Mouse (Mus musculus) brain, embryonic 18.5 days (tissue): Measurements from ENCODE around the gene Gpt2.

ENCODE experiments used
- DNase-seq: peaks from one replicate; pipeline ENCODE4 v3.0.0-alpha.2; 2012; ENCODE audit warnings: low read depth, low spot score

Gpt2 gene

GRCm38 (mm10) chr8:85526105-85526504 is 33.7 kb downstream of the Gpt2 start:
- DNase-seq: peak; percentile 10

- no peak for DNase-seq
Observed at GRCm38 (mm10) chr8:85528959-85529358, 36.6 kb downstream of the Gpt2 start.

GRCm38 (mm10) chr8:85530717-85531116 is 38.3 kb downstream of the Gpt2 start:
- no peak for DNase-seq

- no peak for DNase-seq
Observed at GRCm38 (mm10) chr8:85531471-85531870, 39.1 kb downstream of the Gpt2 start.

- DNase-seq: no peak
Observed at GRCm38 (mm10) chr8:85532843-85533242, 40.5 kb downstream of the Gpt2 start.

GRCm38 (mm10) chr8:85533434-85533833 is 41.1 kb downstream of the Gpt2 start:
- no peak for DNase-seq

GRCm38 (mm10) chr8:85534163-85534562 is 41.8 kb downstream of the Gpt2 start:
- DNase-seq: no peak

- no peak for DNase-seq
Observed at GRCm38 (mm10) chr8:85536332-85536731, 44.0 kb downstream of the Gpt2 start.

- no peak for DNase-seq
Observed at GRCm38 (mm10) chr8:85551934-85552333, 59.6 kb downstream of the Gpt2 start.

GRCm38 (mm10) chr8:85554391-85555180 is 62.2 kb downstream of the Gpt2 start:
- no peak for DNase-seq

GRCm38 (mm10) chr8:85555181-85556145 is 63.1 kb downstream of the Gpt2 start, which contains the start of gene Dnaja2:
Gene Dnaja2, minus strand, starts transcription at chr8:85555344.
- peak; percentile 71 for DNase-seq

- no peak for DNase-seq
Observed at GRCm38 (mm10) chr8:85556986-85557600, 64.7 kb downstream of the Gpt2 start.

- DNase-seq: no peak
Observed at GRCm38 (mm10) chr8:85557601-85557986, 65.2 kb downstream of the Gpt2 start.

GRCm38 (mm10) chr8:85559201-85559600 is 66.8 kb downstream of the Gpt2 start:
- DNase-seq: no peak

GRCm38 (mm10) chr8:85559966-85560365 is 67.6 kb downstream of the Gpt2 start:
- DNase-seq: no peak

GRCm38 (mm10) chr8:85563336-85563735 is 71.0 kb downstream of the Gpt2 start:
- no peak for DNase-seq

GRCm38 (mm10) chr8:85565186-85565585 is 72.8 kb downstream of the Gpt2 start:
- DNase-seq: no peak

GRCm38 (mm10) chr8:85567801-85568200 is 75.4 kb downstream of the Gpt2 start:
- DNase-seq: no peak

- DNase-seq: no peak
Observed at GRCm38 (mm10) chr8:85570466-85570865, 78.1 kb downstream of the Gpt2 start.

GRCm38 (mm10) chr8:85573972-85574496 is 81.7 kb downstream of the Gpt2 start:
- DNase-seq: no peak
